Mouse (Mus musculus): ENCODE measurements at regions not wholly inside any gene's neighbourhood (a gene's known extent, or its start where the extent isn't known, plus 50 kb on each side); places are given as distances from the start of the nearest gene placed in this dataset.

DNA sequence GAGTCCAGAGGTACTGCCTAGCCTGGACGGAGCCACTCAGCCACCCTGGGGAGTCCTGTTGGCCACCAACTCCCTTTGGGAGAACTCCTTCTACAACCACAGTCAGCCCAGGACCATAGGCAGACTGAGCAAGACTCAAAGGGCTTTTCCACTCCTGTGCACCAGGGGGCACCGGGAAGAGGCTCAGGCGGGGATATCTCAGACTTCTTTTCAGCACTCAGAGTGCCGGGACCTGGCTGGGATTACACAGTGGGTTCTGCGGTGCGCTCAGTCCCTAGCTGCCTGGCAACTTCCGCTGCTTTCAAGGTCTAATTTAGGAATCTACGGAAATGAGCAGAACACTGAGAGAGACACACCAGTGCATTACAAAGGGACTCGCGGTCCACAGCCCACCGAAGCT is 136.1 kb upstream of the Gm12830 start:
- DNase-seq (ENCODE audit: low read depth): peak; percentile 71
- TF ChIP-seq CTCF (IDR thresholded peaks at IDR 0.05; ENCODE audit: borderline replicate concordance, extremely low read depth, insufficient read depth, insufficient read length) (peak; percentile 64), POLR2A (IDR thresholded peaks at IDR 0.05; ENCODE audit: borderline replicate concordance, extremely low read depth, insufficient read depth, insufficient read length, poor library complexity, severe bottlenecking) (no peak)

DNA sequence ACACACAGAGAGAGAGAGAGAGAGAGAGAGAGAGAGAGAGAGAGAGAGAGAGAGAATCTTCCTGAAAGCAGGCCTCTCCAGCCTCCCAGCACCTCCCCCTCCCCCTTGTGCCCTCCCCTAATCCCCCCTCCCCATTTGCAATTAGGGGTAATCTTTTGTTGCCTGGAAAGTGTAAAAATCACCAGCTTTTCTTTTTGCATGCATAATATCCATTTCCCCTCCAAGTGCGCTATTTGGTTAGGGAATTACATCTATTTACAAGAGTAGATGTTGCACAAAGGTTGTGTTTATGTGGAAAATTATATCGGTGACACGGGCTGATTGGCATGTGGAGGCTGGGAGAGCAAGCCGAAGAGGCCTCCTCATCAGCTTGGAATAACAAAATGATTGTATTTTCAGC is 135.4 kb upstream of the Gm12830 start:
- no peak for TF ChIP-seq CTCF (IDR thresholded peaks at IDR 0.05; ENCODE audit: borderline replicate concordance, extremely low read depth, insufficient read depth, insufficient read length)
- no peak for TF ChIP-seq POLR2A (IDR thresholded peaks at IDR 0.05; ENCODE audit: borderline replicate concordance, extremely low read depth, insufficient read depth, insufficient read length, poor library complexity, severe bottlenecking)
- DNase-seq (ENCODE audit: low read depth): peak; percentile 67

DNA sequence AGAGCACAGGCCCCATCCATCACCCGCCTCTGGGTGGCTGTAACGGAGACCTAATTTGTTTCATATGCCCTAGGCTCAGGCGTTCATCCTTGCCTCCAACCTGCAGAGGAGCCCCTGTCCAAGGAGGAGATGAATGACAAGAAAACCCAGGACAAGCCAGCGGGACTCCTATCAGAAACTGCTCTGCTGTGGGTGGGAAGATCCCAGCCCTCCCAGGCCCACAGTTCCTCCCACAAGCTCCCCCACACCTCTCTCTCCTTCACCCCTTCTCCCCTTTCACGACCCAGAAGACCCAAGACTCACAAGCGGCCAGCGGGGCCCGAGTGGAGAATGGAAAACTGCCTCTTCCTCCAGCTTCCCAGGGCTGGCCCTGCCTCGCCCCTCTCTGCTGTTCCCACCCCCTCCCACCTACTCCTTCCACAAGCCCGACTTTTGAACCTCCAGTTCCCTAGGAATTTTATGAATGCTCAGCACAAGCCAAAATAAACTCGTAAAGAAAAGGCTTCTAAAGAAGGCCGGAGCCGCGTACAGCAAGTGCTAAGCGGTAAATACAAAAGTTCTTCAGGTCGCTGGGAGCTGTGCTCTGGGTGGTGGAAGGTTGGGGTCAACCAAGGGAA is 133.1 kb upstream of the Gm12830 start:
- no peak for TF ChIP-seq POLR2A (IDR thresholded peaks at IDR 0.05; ENCODE audit: borderline replicate concordance, extremely low read depth, insufficient read depth, insufficient read length, poor library complexity, severe bottlenecking)
- no peak for TF ChIP-seq CTCF (IDR thresholded peaks at IDR 0.05; ENCODE audit: borderline replicate concordance, extremely low read depth, insufficient read depth, insufficient read length)
- DNase-seq (ENCODE audit: low read depth): peak; percentile 46

DNA sequence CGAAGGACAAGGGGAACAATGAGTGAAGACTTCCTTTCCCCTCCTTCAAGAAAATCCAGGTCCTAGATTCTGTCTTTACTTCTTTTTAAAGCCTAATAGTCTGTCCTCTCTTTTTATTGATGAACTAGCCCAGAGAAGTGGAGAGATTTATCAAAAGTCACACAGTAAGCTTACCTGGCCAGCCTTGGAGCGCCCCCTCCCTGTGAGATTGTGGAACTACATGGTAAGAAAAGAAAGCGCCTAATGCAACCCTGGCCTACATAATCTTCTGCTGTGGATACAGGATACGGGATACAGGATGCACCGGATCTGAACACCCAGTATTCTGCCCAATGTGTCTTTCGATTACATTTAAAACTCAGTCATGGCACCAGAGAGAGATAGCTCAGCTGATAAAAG is 132.6 kb upstream of the Gm12830 start:
- DNase-seq (ENCODE audit: low read depth): no peak
- TF ChIP-seq POLR2A (IDR thresholded peaks at IDR 0.05; ENCODE audit: borderline replicate concordance, extremely low read depth, insufficient read depth, insufficient read length, poor library complexity, severe bottlenecking) (no peak), CTCF (IDR thresholded peaks at IDR 0.05; ENCODE audit: borderline replicate concordance, extremely low read depth, insufficient read depth, insufficient read length) (peak; percentile 43; the same call in 1 of the 2 replicates)

DNA sequence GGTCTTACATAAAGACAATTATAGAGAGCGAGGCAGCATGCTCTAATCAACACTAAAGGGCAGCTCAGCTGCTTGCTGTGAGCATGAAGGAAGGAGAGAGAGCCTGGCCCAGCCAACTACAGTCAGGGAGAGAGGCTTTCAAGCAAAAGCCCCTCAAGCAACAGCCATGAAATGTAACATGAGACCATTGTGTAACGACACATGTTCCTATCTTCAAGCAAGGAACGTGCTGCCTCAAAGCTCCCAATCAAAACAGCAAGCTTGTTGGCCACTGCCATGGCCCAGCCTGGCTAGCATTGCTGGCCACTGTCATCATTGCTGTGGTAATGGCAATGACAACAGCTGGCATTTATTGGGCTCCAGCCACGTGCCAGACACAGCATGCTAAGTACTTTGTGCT is 115.9 kb upstream of the Gm12830 start:
- DNase-seq (ENCODE audit: low read depth): peak; percentile 25

GRCm38 (mm10) chr4:114710182-114710909 is 111.2 kb upstream of the Gm12830 start:
- peak; percentile 16 for DNase-seq (ENCODE audit: low read depth)
- TF ChIP-seq CTCF (IDR thresholded peaks at IDR 0.05; ENCODE audit: borderline replicate concordance, extremely low read depth, insufficient read depth, insufficient read length) (no peak), POLR2A (IDR thresholded peaks at IDR 0.05; ENCODE audit: borderline replicate concordance, extremely low read depth, insufficient read depth, insufficient read length, poor library complexity, severe bottlenecking) (no peak)

More for the DNA sequence above, 115.9 kb upstream of the Gm12830 start:
- no peak for TF ChIP-seq POLR2A (IDR thresholded peaks at IDR 0.05; ENCODE audit: borderline replicate concordance, extremely low read depth, insufficient read depth, insufficient read length, poor library complexity, severe bottlenecking)
- no peak for TF ChIP-seq CTCF (IDR thresholded peaks at IDR 0.05; ENCODE audit: borderline replicate concordance, extremely low read depth, insufficient read depth, insufficient read length)

GRCm38 (mm10) chr4:114711082-114711481 is 110.4 kb upstream of the Gm12830 start:
- no peak for TF ChIP-seq POLR2A (IDR thresholded peaks at IDR 0.05; ENCODE audit: borderline replicate concordance, extremely low read depth, insufficient read depth, insufficient read length, poor library complexity, severe bottlenecking)
- TF ChIP-seq CTCF (IDR thresholded peaks at IDR 0.05; ENCODE audit: borderline replicate concordance, extremely low read depth, insufficient read depth, insufficient read length): no peak

DNA sequence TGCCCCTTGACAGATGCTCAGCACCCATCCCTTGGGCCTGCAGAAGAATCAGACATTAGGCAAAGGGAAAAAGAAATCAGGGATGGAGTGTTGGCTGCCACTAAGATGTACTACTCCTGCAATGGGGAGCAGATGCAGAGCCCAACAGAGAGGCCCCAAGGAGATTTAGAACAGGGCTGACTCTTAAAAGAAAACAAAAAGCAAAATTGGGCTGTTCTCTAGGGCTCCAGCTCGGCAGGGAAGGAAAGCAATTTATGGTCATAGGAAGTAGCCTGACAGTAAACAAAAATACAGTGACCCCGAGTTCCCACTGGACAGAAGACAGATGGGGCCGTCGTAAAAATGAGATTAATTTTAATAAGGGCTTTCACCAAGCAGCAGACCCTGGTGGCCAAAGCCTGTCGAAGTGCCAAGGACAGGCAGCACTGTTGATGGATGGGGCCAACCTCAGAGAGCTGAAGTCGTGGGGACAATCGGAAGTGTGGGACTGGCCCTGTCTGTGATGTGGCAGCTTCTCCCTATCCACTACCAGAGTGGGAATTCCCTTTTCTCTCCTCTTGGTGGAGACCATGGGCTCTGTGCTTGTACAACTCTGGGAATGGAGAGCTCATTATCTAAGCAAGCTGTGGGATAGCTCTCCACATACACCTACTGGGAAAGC is 109.4 kb upstream of the Gm12830 start:
- TF ChIP-seq POLR2A (IDR thresholded peaks at IDR 0.05; ENCODE audit: borderline replicate concordance, extremely low read depth, insufficient read depth, insufficient read length, poor library complexity, severe bottlenecking) (no peak), CTCF (IDR thresholded peaks at IDR 0.05; ENCODE audit: borderline replicate concordance, extremely low read depth, insufficient read depth, insufficient read length) (no peak)
- DNase-seq (ENCODE audit: low read depth): peak; percentile 11

More at GRCm38 (mm10) chr4:114711082-114711481, 110.4 kb upstream of the Gm12830 start:
- no peak for DNase-seq (ENCODE audit: low read depth)

DNA sequence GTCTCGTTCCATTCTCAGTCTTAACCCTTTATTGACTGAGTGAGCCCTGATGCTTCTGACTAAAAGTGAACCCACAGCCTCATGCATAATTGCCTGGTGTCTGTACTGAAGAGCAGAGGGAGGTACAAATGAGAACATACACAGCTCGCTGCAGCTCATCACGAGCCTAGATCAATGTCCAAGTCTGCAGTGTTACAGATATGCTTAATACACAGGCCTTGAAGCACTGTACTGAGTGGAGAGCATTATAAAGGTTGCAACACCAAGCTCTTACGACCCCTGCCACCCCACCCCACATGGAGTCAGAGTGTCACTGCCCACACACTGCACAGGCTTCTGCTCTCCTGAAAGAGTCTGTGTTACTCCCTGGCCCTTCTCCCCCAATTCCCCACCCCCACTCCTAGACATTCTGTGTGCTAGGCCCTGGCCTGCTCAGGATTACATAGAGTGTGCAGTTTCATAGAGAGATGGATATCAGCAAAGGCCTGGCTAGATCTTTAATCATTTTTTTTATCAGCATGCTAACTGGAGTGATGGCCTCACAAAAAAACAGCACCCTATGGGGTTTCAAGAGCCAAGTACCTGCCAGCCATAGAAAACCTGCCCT is 108.5 kb upstream of the Gm12830 start:
- DNase-seq (ENCODE audit: low read depth): no peak
- TF ChIP-seq CTCF (IDR thresholded peaks at IDR 0.05; ENCODE audit: borderline replicate concordance, extremely low read depth, insufficient read depth, insufficient read length): no peak
- no peak for TF ChIP-seq POLR2A (IDR thresholded peaks at IDR 0.05; ENCODE audit: borderline replicate concordance, extremely low read depth, insufficient read depth, insufficient read length, poor library complexity, severe bottlenecking)

DNA sequence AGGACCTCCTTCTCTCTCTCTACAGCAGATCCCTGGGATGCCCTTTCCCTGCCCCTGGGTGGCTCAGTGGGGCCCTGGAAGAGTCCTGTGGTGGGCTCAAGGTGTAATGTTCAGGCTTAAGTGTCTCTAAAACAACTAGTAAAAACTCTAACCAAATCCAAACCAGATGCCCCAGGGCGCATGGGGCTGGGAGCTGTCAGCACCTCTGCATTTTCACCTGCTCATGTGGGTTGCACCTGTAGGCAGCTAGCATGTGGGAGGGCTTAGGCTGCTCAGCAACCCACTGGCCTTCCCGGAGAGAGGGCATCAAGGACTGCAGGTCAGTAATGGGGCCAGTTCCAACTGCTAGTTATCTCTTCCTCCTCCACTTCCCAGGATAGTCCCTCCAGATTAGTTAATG is 104.8 kb upstream of the Gm12830 start:
- TF ChIP-seq CTCF (IDR thresholded peaks at IDR 0.05; ENCODE audit: borderline replicate concordance, extremely low read depth, insufficient read depth, insufficient read length): no peak
- TF ChIP-seq POLR2A (IDR thresholded peaks at IDR 0.05; ENCODE audit: borderline replicate concordance, extremely low read depth, insufficient read depth, insufficient read length, poor library complexity, severe bottlenecking): no peak
- DNase-seq (ENCODE audit: low read depth): no peak

- TF ChIP-seq POLR2A (IDR thresholded peaks at IDR 0.05; ENCODE audit: borderline replicate concordance, extremely low read depth, insufficient read depth, insufficient read length, poor library complexity, severe bottlenecking) (no peak), CTCF (IDR thresholded peaks at IDR 0.05; ENCODE audit: borderline replicate concordance, extremely low read depth, insufficient read depth, insufficient read length) (no peak)
- no peak for DNase-seq (ENCODE audit: low read depth)
Observed at GRCm38 (mm10) chr4:114720696-114721095, 100.8 kb upstream of the Gm12830 start.

Measured in brain, embryonic 14.5 days (tissue).